Mouse (Mus musculus) liver, adult 2 months (tissue): ENCODE results near the gene Sar1a. TPM values are rescaled to one million over a fixed set of nuclear protein-coding genes. Genes with fewer than 3 reads are reported as not detected.
A peak's percentile ranks its signal among the peaks of the same experiment; 100 is the strongest.

ENCODE experiments used
- DNase-seq: peaks from one replicate; pipeline ENCODE4 v3.0.0-alpha.2; 2011; ENCODE audit warnings: low read depth, low spot score; ENCODE audit errors: extremely low read depth
- H3K27ac ChIP-seq: fragments of 200-500 bp; replicated peaks from 2 replicates; pipeline ENCODE4 v1.5.1; 2012; ENCODE audit warnings: low read depth, mild to moderate bottlenecking, control low read depth, inconsistent platforms, low read length; ENCODE audit not compliant: insufficient read depth
- H3K27me3 ChIP-seq: fragments of 200-500 bp; 2 replicates; pipeline ENCODE4 v1.6.1; 2012; ENCODE audit warnings: mild to moderate bottlenecking, moderate library complexity, low read length, inconsistent platforms; ENCODE audit not compliant: control insufficient read depth, insufficient read depth
- H3K36me3 ChIP-seq: fragments of 200-500 bp; 2 replicates; pipeline ENCODE4 v1.6.1; 2012; ENCODE audit warnings: low read length, inconsistent platforms; ENCODE audit not compliant: control insufficient read depth, insufficient read depth
- H3K4me1 ChIP-seq: fragments of 200-500 bp; 2 replicates; pipeline ENCODE4 v1.6.1; 2011; ENCODE audit warnings: low read length; ENCODE audit not compliant: control insufficient read depth, insufficient read depth
- H3K4me3 ChIP-seq: fragments of 200-500 bp; 2 replicates; pipeline ENCODE4 v1.5.1; 2011; ENCODE audit warnings: low read depth, mild to moderate bottlenecking, control low read depth, low read length, moderate library complexity; ENCODE audit not compliant: insufficient read depth
- H3K79me2 ChIP-seq: fragments of 200-500 bp; 2 replicates; pipeline ENCODE4 v1.6.1; 2012; ENCODE audit warnings: inconsistent platforms, mild to moderate bottlenecking, low read length, moderate library complexity; ENCODE audit not compliant: control insufficient read depth, insufficient read depth
- H3K9ac ChIP-seq: fragments of 200-500 bp; 2 replicates; pipeline ENCODE4 v1.6.1; 2012; ENCODE audit warnings: low read depth, mild to moderate bottlenecking, control low read depth, inconsistent platforms, low read length
- CTCF ChIP-seq: fragments of 200-500 bp; IDR thresholded peaks from 2 replicates; pipeline ENCODE4 v1.5.1; 2011; ENCODE audit warnings: low read depth, low read length, control low read depth
- POLR2A ChIP-seq: fragments of 200-500 bp; IDR thresholded peaks from 2 replicates; pipeline ENCODE4 v1.6.1; 2011; ENCODE audit warnings: low read length, control low read depth; ENCODE audit not compliant: insufficient read depth; ENCODE audit errors: extremely low read depth
- WGBS: fragments of 180-500 bp; shearing (Covaris S2); methylation state at CpG from one replicate; pipeline ENCODE4 v1.1.7; 2018; 5-methylcytosine and 5-hydroxymethylcytosine counted together
- polyA plus RNA-seq: library from polyadenylated mRNA; depleted of rRNA; stranded (reverse); fragments of >200 nt; gene quantifications from 2 replicates; pipeline ENCODE4 v1.2.3, GENCODE M21; 2012; rRNA removed
- total RNA-seq: library from RNA; depleted of rRNA; stranded (reverse); fragments of >200 nt; gene quantifications from 2 replicates; pipeline ENCODE4 v1.2.3, GENCODE M21; 2014; rRNA removed

The Sar1a gene
- total and polyA plus RNA-seq, 2 experiments, result 53.2 to 73.0 TPM

- TF ChIP-seq POLR2A (no peak), CTCF (no peak)
- Histone ChIP-seq H3K36me3 (no peaks in the 10 kb centered on the region; the same call in 1 of the 2 replicates), H3K4me3 (no peak overlapping the region), H3K79me2 (no peaks in the 10 kb centered on the region), H3K4me1 (peaks cover 3% of the 10 kb centered on the region), H3K27ac (no peak overlapping the region), H3K27me3 (no peaks in the 10 kb centered on the region), H3K9ac (no peak overlapping the region)
- no peak for DNase-seq
- WGBS, result 100% methylated on average over 1 of the region's 1 CpGs
Measured at GRCm38 (mm10) chr10:61737537-61737936, 57.4 kb downstream of the Sar1a start.

GRCm38 (mm10) chr10:61738126-61738525 lies 58.0 kb downstream of the Sar1a start:
- TF ChIP-seq CTCF (no peak), POLR2A (no peak)
- 88% methylated on average over 4 of the region's 4 CpGs for WGBS
- H3K9ac ChIP-seq, result no peak overlapping the region
- H3K79me2 ChIP-seq, result no peaks in the 10 kb centered on the region
- DNase-seq, result no peak
- no peak overlapping the region for H3K4me3 ChIP-seq
- no peaks in the 10 kb centered on the region for H3K27me3 ChIP-seq
- H3K36me3 ChIP-seq, result no peaks in the 10 kb centered on the region; the same call in 1 of the 2 replicates
- H3K27ac ChIP-seq, result no peak overlapping the region
- H3K4me1 ChIP-seq, result peaks cover 3% of the 10 kb centered on the region

GRCm38 (mm10) chr10:61741306-61741705 lies 61.2 kb downstream of the Sar1a start:
- no peaks in the 10 kb centered on the region for H3K36me3 ChIP-seq
- no peak overlapping the region for H3K27ac ChIP-seq
- no peak overlapping the region for H3K9ac ChIP-seq
- TF ChIP-seq POLR2A, result no peak
- TF ChIP-seq CTCF, result no peak
- peaks cover 3% of the 10 kb centered on the region for H3K4me1 ChIP-seq
- no peaks in the 10 kb centered on the region for H3K79me2 ChIP-seq
- H3K4me3 ChIP-seq, result no peak overlapping the region
- DNase-seq, result peak; percentile 57
- no peaks in the 10 kb centered on the region for H3K27me3 ChIP-seq
- WGBS, result 58% methylated on average over 1 of the region's 1 CpGs

- H3K9ac ChIP-seq, result no peak overlapping the region
- 93% methylated on average over 4 of the region's 4 CpGs for WGBS
Measured at GRCm38 (mm10) chr10:61741873-61742272, 61.8 kb downstream of the Sar1a start.

GRCm38 (mm10) chr10:61742336-61742735 lies 62.2 kb downstream of the Sar1a start:
- H3K27ac ChIP-seq, result no peak overlapping the region
- TF ChIP-seq CTCF (no peak), POLR2A (no peak)
- WGBS, result 94% methylated on average over 8 of the region's 8 CpGs
- no peaks in the 10 kb centered on the region for H3K36me3 ChIP-seq
- no peaks in the 10 kb centered on the region for H3K27me3 ChIP-seq
- H3K79me2 ChIP-seq, result no peaks in the 10 kb centered on the region
- no peak for DNase-seq
- H3K4me1 ChIP-seq, result peaks cover 3% of the 10 kb centered on the region
- H3K9ac ChIP-seq, result no peak overlapping the region
- no peak overlapping the region for H3K4me3 ChIP-seq

More at GRCm38 (mm10) chr10:61741873-61742272, 61.8 kb downstream of the Sar1a start:
- no peaks in the 10 kb centered on the region for H3K36me3 ChIP-seq
- TF ChIP-seq CTCF (peak; percentile 12; the same call in 1 of the 2 replicates), POLR2A (no peak)
- H3K4me3 ChIP-seq, result no peak overlapping the region
- H3K79me2 ChIP-seq, result no peaks in the 10 kb centered on the region
- peaks cover 3% of the 10 kb centered on the region for H3K4me1 ChIP-seq
- no peak for DNase-seq
- H3K27ac ChIP-seq, result no peak overlapping the region
- H3K27me3 ChIP-seq, result no peaks in the 10 kb centered on the region

Other genes starting within 250 kb of the Sar1a start
- 28.2 and 51.6 TPM in 2 replicates for gene Eif4ebp2, start 227.6 kb upstream of the Sar1a start, total RNA-seq
- 117 and 136 TPM in 2 replicates for gene Eif4ebp2, start 227.6 kb upstream of the Sar1a start, polyA plus RNA-seq
- gene Lrrc20, start 204.5 kb upstream of the Sar1a start, total RNA-seq, result 2.3 and 2.4 TPM in 2 replicates
- 4.8 and 5.4 TPM in 2 replicates for gene Lrrc20, start 204.5 kb upstream of the Sar1a start, polyA plus RNA-seq
- gene Npffr1, start 84.8 kb upstream of the Sar1a start, total RNA-seq, result not detected in 2 replicates
- not detected in 2 replicates for gene Npffr1, start 84.8 kb upstream of the Sar1a start, polyA plus RNA-seq
- gene Ppa1, start 31.7 kb upstream of the Sar1a start, total RNA-seq, result 279 and 331 TPM in 2 replicates
- 92.3 and 126 TPM in 2 replicates for gene Ppa1, start 31.7 kb upstream of the Sar1a start, polyA plus RNA-seq
- gene Tysnd1, start 15.2 kb downstream of the Sar1a start, total RNA-seq, result 26.8 and 31.3 TPM in 2 replicates
- gene Tysnd1, start 15.2 kb downstream of the Sar1a start, polyA plus RNA-seq, result 111 and 123 TPM in 2 replicates
- 19.8 and 22.4 TPM in 2 replicates for gene Aifm2, start 35.0 kb downstream of the Sar1a start, total RNA-seq
- gene Aifm2, start 35.0 kb downstream of the Sar1a start, polyA plus RNA-seq, result 19.3 and 23.2 TPM in 2 replicates
- gene H2afy2, start 103.8 kb downstream of the Sar1a start, total RNA-seq, result 0.67 and 0.74 TPM in 2 replicates
- 0.21 and 0.40 TPM in 2 replicates for gene H2afy2, start 103.8 kb downstream of the Sar1a start, polyA plus RNA-seq